ENCODE assay signal across 7 mouse cellular contexts in genomic region chr1:120276058-120276457, GRCm38 (mm10). TPM values are rescaled to one million over a fixed set of nuclear protein-coding genes. Genes with fewer than 3 reads are reported as not detected.
DNase-seq lines count a peak whose midpoint lies in the region; ATAC-seq and TF ChIP-seq lines count a peak whose summit lies in the region.
"Not testable (repeated sequence)": the region's sequence is repeated elsewhere in the genome, so short reads cannot be mapped to it uniquely, and the experiment has no call there.
"Had no signal": no experiment of that assay in that cellular context is flagged by ENCODE, and none has a peak within 500 bp of the region (broad histone marks: within the 10 kb centered on the region; RNA-seq: fewer than 3 reads in every experiment).

No protein-coding gene starts in this region.

- not testable (repeated sequence) for H3K4me3 ChIP-seq in liver, embryonic 12.5 days; liver, embryonic 14.5 days (ENCODE audit: insufficient read depth in 1 of 2, low read depth in 2 of 2, low read length in 2 of 2); liver, embryonic 16.5 days (ENCODE audit: low read depth, low read length); midbrain, embryonic 13.5 days (replicated peaks)

- ATAC-seq in erythroblast, adult 5-6 weeks (replicated peaks; ENCODE audit: low FRiP score, poor library complexity, severe bottlenecking), result peak; percentile 60
- peak; percentile 63 for ATAC-seq in erythroid progenitor cell, adult 5-6 weeks (replicated peaks; ENCODE audit: low FRiP score, poor library complexity, severe bottlenecking)
- peak; percentile 74 for ATAC-seq in liver, embryonic 12.5 days
- ATAC-seq in liver, embryonic 14.5 days (ENCODE audit: insufficient read depth), result peak; percentile 60; the same call in 1 of the 2 replicates
- peak; percentile 73 for ATAC-seq in liver, embryonic 16.5 days (ENCODE audit: low read depth)
- ATAC-seq in midbrain, embryonic 13.5 days, result 0 out of 2 replicates have a peak, but pooled peaks have one; percentile 30

- TF ChIP-seq EP300 in liver, embryonic 14.5 days (IDR thresholded peaks at IDR 0.05; ENCODE audit: low read depth), result not testable (repeated sequence)

- 85% methylated on average over 1 of the region's 1 CpGs for WGBS in liver, embryonic 12.5 days (ENCODE audit: insufficient replicate concordance)
- 83% methylated on average over 1 of the region's 1 CpGs for WGBS in liver, embryonic 14.5 days (ENCODE audit: insufficient replicate concordance)
- WGBS in liver, embryonic 16.5 days (ENCODE audit: insufficient replicate concordance), result 84% methylated on average over 1 of the region's 1 CpGs
- WGBS in midbrain, embryonic 13.5 days, result 72% methylated on average over 1 of the region's 1 CpGs

- not testable (repeated sequence) for H3K27ac ChIP-seq in liver, embryonic 12.5 days; liver, embryonic 14.5 days; liver, embryonic 16.5 days (ENCODE audit: low read length); midbrain, embryonic 13.5 days

- not testable (repeated sequence) for H3K27me3 ChIP-seq in liver, embryonic 12.5 days (replicated peaks); liver, embryonic 14.5 days (ENCODE audit: control insufficient read depth, insufficient read depth, low read length); liver, embryonic 16.5 days (ENCODE audit: control insufficient read depth, insufficient read depth, low read depth, low read length); midbrain, embryonic 13.5 days

- peaks cover 42% of the 10 kb centered on the region for H3K4me1 ChIP-seq in liver, embryonic 12.5 days
- peaks cover 18 to 29% of the 10 kb centered on the region in 2 experiments for H3K4me1 ChIP-seq in liver, embryonic 14.5 days (replicated peaks; ENCODE audit: control insufficient read depth in 2 of 2, insufficient read depth in 2 of 2, low read length in 1 of 2)
- H3K4me1 ChIP-seq in liver, embryonic 16.5 days (ENCODE audit: control insufficient read depth, low read depth, low read length), result peaks cover 26% of the 10 kb centered on the region
- H3K4me1 ChIP-seq in midbrain, embryonic 13.5 days (replicated peaks), result peaks cover 11% of the 10 kb centered on the region

- not testable (repeated sequence) for DNase-seq in liver, embryonic 14.5 days (ENCODE audit: low read depth in 3 of 3, low spot score in 3 of 3)

- not testable (repeated sequence) for H3K4me2 ChIP-seq in liver, embryonic 12.5 days; liver, embryonic 14.5 days (ENCODE audit: low read depth); liver, embryonic 16.5 days (ENCODE audit: low read depth, low read length); midbrain, embryonic 13.5 days (replicated peaks)

- not testable (repeated sequence) for H3K9ac ChIP-seq in liver, embryonic 12.5 days; liver, embryonic 14.5 days (replicated peaks); liver, embryonic 16.5 days (ENCODE audit: low read depth, low read length); midbrain, embryonic 13.5 days (replicated peaks)

- H3K36me3 ChIP-seq in liver, embryonic 12.5 days; liver, embryonic 14.5 days (replicated peaks; ENCODE audit: control insufficient read depth, insufficient read depth, low read depth); liver, embryonic 16.5 days (ENCODE audit: control insufficient read depth, insufficient read depth); midbrain, embryonic 13.5 days: not testable (repeated sequence)

- not testable (repeated sequence) for TF ChIP-seq CTCF in liver, embryonic 14.5 days (IDR thresholded peaks at IDR 0.05; ENCODE audit: low read depth)

- H3K9me3 ChIP-seq in liver, embryonic 12.5 days (replicated peaks); liver, embryonic 14.5 days (ENCODE audit: control insufficient read depth, low read length); liver, embryonic 16.5 days (replicated peaks; ENCODE audit: control insufficient read depth, low read length); midbrain, embryonic 13.5 days: not testable (repeated sequence)

RNA-seq across cellular contexts. Expression of gene Steap3, which starts 3.6 kb away (rescaled TPM):
- total RNA-seq in erythroblast, adult 5-6 weeks (2015; ENCODE audit: low replicate concordance), result 6.3 and 11.7 TPM in 2 replicates
- 6.1 and 6.4 TPM in 2 replicates for total RNA-seq in erythroblast, adult 5-6 weeks (2017; ENCODE audit: low replicate concordance)
- total RNA-seq in erythroid progenitor cell, adult 5-6 weeks (2015; ENCODE audit: low replicate concordance), result 37.3 and 42.2 TPM in 2 replicates
- 23.2 and 37.0 TPM in 2 replicates for total RNA-seq in erythroid progenitor cell, adult 5-6 weeks (2017; ENCODE audit: low replicate concordance)
- polyA plus RNA-seq in liver, embryonic 12.5 days (2016; fragmentation: Nextera tagmentation; extraction: Ambion mirVana), result 54.3 and 56.3 TPM in 2 replicates
- 38.8 and 42.2 TPM in 2 replicates for polyA plus RNA-seq in liver, embryonic 14.5 days (2012; rRNA removed)
- 39.1 and 46.2 TPM in 2 replicates for polyA plus RNA-seq in liver, embryonic 14.5 days (2014; fragmentation: Nextera tagmentation; extraction: Ambion mirVana)
- 38.4 and 42.6 TPM in 2 replicates for polyA plus RNA-seq in liver, embryonic 16.5 days (2015; fragmentation: Nextera tagmentation; extraction: Ambion mirVana)
- polyA plus RNA-seq in midbrain, embryonic 13.5 days (2015; fragmentation: Nextera tagmentation; extraction: Ambion mirVana), result 1.5 and 2.1 TPM in 2 replicates
- polyA plus RNA-seq: activated CD4-positive, CD25-positive, alpha-beta regulatory T cell, adult 4 months had no signal

Comparison
In these comparisons a context has a peak if more than half of its experiments do, and no peak if none do; other contexts are left out.
1. RNA of gene Steap3, which starts 3.6 kb away (polyA plus RNA-seq): 54.3 to 56.3 TPM in liver, embryonic 12.5 days, 38.4 to 42.6 TPM in liver, embryonic 16.5 days and 38.8 to 46.2 TPM in liver, embryonic 14.5 days; 1.5 to 2.1 TPM in midbrain, embryonic 13.5 days; every median in the first group is over 10 times any median in the second.
2. Peak in every context shown above with its lines, with median percentiles within 50 percentile points of each other: ATAC-seq.